Mouse (Mus musculus) kidney, postnatal 0 days (tissue): ENCODE measurements around the gene Trim41. TPM values are rescaled to one million over a fixed set of nuclear protein-coding genes. Genes with fewer than 3 reads are reported as not detected.
"Not testable (repeated sequence)": the region's sequence is repeated elsewhere in the genome, so short reads cannot be mapped to it uniquely, and the experiment has no call there.

ENCODE experiments used
- ATAC-seq: fragments of 200-750 bp; cut with Nextera tagmentation; replicated peaks from 2 replicates; pipeline ENCODE4 v1.8.0; 2017; ENCODE audit warnings: low read depth, moderate number of reproducible peaks, moderate TSS enrichment, moderate library complexity; ENCODE audit not compliant: low FRiP score
- DNase-seq: peaks from one replicate; pipeline ENCODE4 v3.0.0-alpha.2; 2016; ENCODE audit warnings: low spot score
- H3K27ac ChIP-seq: fragments of 300-500 bp; sonication (generic); 2 replicates; pipeline ENCODE4 v1.5.1; 2014; ENCODE audit warnings: mild to moderate bottlenecking
- H3K27me3 ChIP-seq: fragments of 300-500 bp; sonication (generic); 2 replicates; pipeline ENCODE4 v1.6.1; 2014; ENCODE audit warnings: low read length, mixed read lengths; ENCODE audit not compliant: insufficient read depth
- H3K36me3 ChIP-seq: fragments of 300-500 bp; sonication (generic); 2 replicates; pipeline ENCODE4 v1.6.1; 2014; ENCODE audit warnings: low read length, mixed read lengths; ENCODE audit not compliant: insufficient read depth
- H3K4me1 ChIP-seq: fragments of 300-500 bp; sonication (generic); replicated peaks from 2 replicates; pipeline ENCODE4 v1.6.1; 2014; ENCODE audit warnings: antibody characterized with exemption, low read length, mixed read lengths; ENCODE audit not compliant: insufficient read depth
- H3K4me2 ChIP-seq: fragments of 300-500 bp; sonication (generic); 2 replicates; pipeline ENCODE4 v1.6.1; 2014; ENCODE audit warnings: mild to moderate bottlenecking, low read length, moderate library complexity, mixed read lengths
- H3K4me3 ChIP-seq: fragments of 300-500 bp; sonication (generic); replicated peaks from 2 replicates; pipeline ENCODE4 v1.5.1; 2014; ENCODE audit warnings: low read depth, low read length
- H3K9ac ChIP-seq: fragments of 300-500 bp; sonication (generic); 2 replicates; pipeline ENCODE4 v1.6.1; 2014; ENCODE audit warnings: low read depth, low read length
- H3K9me3 ChIP-seq: fragments of 300-500 bp; sonication (generic); replicated peaks from 2 replicates; pipeline ENCODE4 v1.6.1; 2016; ENCODE audit warnings: low read length, inconsistent platforms, mixed read lengths
- CTCF ChIP-seq: IDR thresholded peaks from 2 replicates; pipeline ENCODE4 v1.5.1; 2016; ENCODE audit warnings: antibody characterized with exemption, low read depth, mild to moderate bottlenecking, moderate library complexity
- WGBS: fragments of 180-500 bp; shearing (Covaris S2); extraction: QIAGEN DNeasy Blood & Tissue Kit; methylation state at CpG from one replicate; pipeline ENCODE4 v1.1.7; 2014; 5-methylcytosine and 5-hydroxymethylcytosine counted together
- polyA plus RNA-seq: library from polyadenylated mRNA; unstranded; fragments of >200 nt; fragmentation: Nextera tagmentation; extraction: Ambion mirVana; gene quantifications from 2 replicates; pipeline ENCODE4 v1.2.1, GENCODE M21; 2015

Gene Trim41
- polyA plus RNA-seq, 1 experiment from 2014 or later = 5.2 TPM

- Histone ChIP-seq H3K27me3 (no peaks in the 10 kb centered on the region), H3K4me3 (peak overlapping the region; percentile 51), H3K4me2 (peak overlapping the region; percentile 88), H3K4me1 (no peaks in the 10 kb centered on the region), H3K9ac (peak overlapping the region; percentile 50; the same call in 1 of the 2 replicates), H3K9me3 (no peaks in the 10 kb centered on the region), H3K36me3 (no peaks in the 10 kb centered on the region), H3K27ac (no peak overlapping the region)
- 8% methylated on average over 23 of the region's 23 CpGs for WGBS
- no peak for TF ChIP-seq CTCF
- DNase-seq = no peak
- ATAC-seq = no peak
Observed at GRCm38 (mm10) chr11:48852624-48853473, 35.7 kb upstream of the Trim41 start.

GRCm38 (mm10) chr11:48852190-48852589 is 35.0 kb upstream of the Trim41 start:
- H3K9ac ChIP-seq = no peak overlapping the region
- no peak for TF ChIP-seq CTCF
- H3K4me1 ChIP-seq = no peaks in the 10 kb centered on the region
- H3K4me2 ChIP-seq = no peak overlapping the region
- no peak overlapping the region for H3K4me3 ChIP-seq
- no peak for ATAC-seq
- no peak overlapping the region for H3K27ac ChIP-seq
- H3K27me3 ChIP-seq = no peaks in the 10 kb centered on the region
- H3K9me3 ChIP-seq = no peaks in the 10 kb centered on the region
- H3K36me3 ChIP-seq = no peaks in the 10 kb centered on the region
- DNase-seq = no peak
- 83% methylated on average over 4 of the region's 4 CpGs for WGBS

- Histone ChIP-seq H3K9me3 (no peaks in the 10 kb centered on the region), H3K4me1 (no peaks in the 10 kb centered on the region), H3K4me2 (no peak overlapping the region), H3K27ac (no peak overlapping the region), H3K9ac (no peak overlapping the region), H3K36me3 (no peaks in the 10 kb centered on the region), H3K4me3 (no peak overlapping the region), H3K27me3 (no peaks in the 10 kb centered on the region)
- 86% methylated on average over 4 of the region's 4 CpGs for WGBS
- no peak for DNase-seq
- ATAC-seq = no peak
- peak; percentile 37; the same call in 1 of the 2 replicates for TF ChIP-seq CTCF
Observed at GRCm38 (mm10) chr11:48851270-48851995, 34.3 kb upstream of the Trim41 start.

- DNase-seq (no peak), ATAC-seq (no peak)
- H3K4me2 ChIP-seq = no peak overlapping the region
- H3K36me3 ChIP-seq = no peaks in the 10 kb centered on the region
- TF ChIP-seq CTCF = no peak
- no peak overlapping the region for H3K4me3 ChIP-seq
- no peak overlapping the region for H3K9ac ChIP-seq
- no peak overlapping the region for H3K27ac ChIP-seq
- no peaks in the 10 kb centered on the region for H3K27me3 ChIP-seq
- 37% methylated on average over 2 of the region's 2 CpGs for WGBS
- no peaks in the 10 kb centered on the region for H3K9me3 ChIP-seq
- no peaks in the 10 kb centered on the region for H3K4me1 ChIP-seq
Observed at GRCm38 (mm10) chr11:48850240-48850639, 33.1 kb upstream of the Trim41 start.

GRCm38 (mm10) chr11:48846881-48847280 is 29.7 kb upstream of the Trim41 start:
- 63% methylated on average over 5 of the region's 5 CpGs for whole genome bisulfite sequencing

GRCm38 (mm10) chr11:48846362-48846761 is 29.2 kb upstream of the Trim41 start:
- H3K9me3 ChIP-seq, H3K27me3 ChIP-seq, H3K4me3 ChIP-seq, DNase-seq, H3K4me1 ChIP-seq, H3K4me2 ChIP-seq, ATAC-seq, H3K36me3 ChIP-seq, H3K9ac ChIP-seq, H3K27ac ChIP-seq: not testable (repeated sequence)
- 70% methylated on average over 2 of the region's 2 CpGs for WGBS
- peak; percentile 7; the same call in 1 of the 2 replicates for TF ChIP-seq CTCF

More at GRCm38 (mm10) chr11:48846881-48847280, 29.7 kb upstream of the Trim41 start:
- no peak overlapping the region for H3K4me2 ChIP-seq
- no peak overlapping the region for H3K9ac ChIP-seq
- H3K9me3 ChIP-seq = no peaks in the 10 kb centered on the region
- TF ChIP-seq CTCF = no peak
- no peak for ATAC-seq
- no peaks in the 10 kb centered on the region for H3K36me3 ChIP-seq
- no peak overlapping the region for H3K27ac ChIP-seq
- no peaks in the 10 kb centered on the region for H3K4me1 ChIP-seq
- no peak overlapping the region for H3K4me3 ChIP-seq
- DNase-seq = no peak
- H3K27me3 ChIP-seq = no peaks in the 10 kb centered on the region
